Mouse (Mus musculus): ENCODE results near the gene Trim15. TPM values are rescaled to one million over a fixed set of nuclear protein-coding genes. Genes with fewer than 3 reads are reported as not detected.
A peak's percentile ranks its signal among the peaks of the same experiment; 100 is the strongest.

Trim15 gene
- total RNA-seq, 2 experiments from 2014 or later = not detected

- intact Hi-C loops (cut with DNase I) = no loop called here
- DNase-seq = peak; percentile 24 to 52
Observed at GRCm38 (mm10) chr17:36869955-36870810, 3.2 kb upstream of the Trim15 start.

DNA sequence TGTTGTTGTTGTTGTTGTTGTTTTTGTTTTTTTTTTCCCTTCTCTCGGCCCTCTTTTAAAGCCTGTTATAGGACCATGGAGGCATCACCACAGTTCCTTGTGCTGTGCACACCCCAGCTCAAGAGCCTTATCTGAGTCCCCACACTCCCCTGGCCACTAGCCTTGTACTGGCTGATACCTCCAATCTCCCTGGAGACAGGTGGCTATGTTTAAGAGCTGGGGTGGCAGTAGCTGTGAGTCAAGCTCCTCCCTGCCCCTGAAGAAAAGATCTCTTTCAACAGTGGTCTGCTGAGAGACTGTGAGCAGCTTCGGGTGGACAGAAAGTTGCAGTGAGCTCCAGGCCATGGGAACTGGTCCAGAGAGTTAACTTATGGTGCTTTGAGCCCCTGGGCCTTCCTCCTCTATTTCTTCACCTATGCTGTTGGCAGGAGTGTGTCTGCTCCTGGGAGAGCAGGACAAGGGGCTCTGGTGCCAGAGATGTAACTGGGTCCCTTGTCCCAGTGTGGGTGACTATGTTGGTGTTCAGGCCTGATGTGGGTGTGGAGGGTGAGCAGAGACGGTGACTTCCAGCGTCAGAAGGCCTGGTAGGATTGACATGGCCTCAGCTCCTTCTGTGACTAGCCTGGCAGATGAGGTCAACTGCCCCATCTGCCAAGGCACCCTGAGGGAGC lies 2.4 kb upstream of the Trim15 start, which contains the start of gene Trim10:
TSS of gene Trim10 (plus strand) at position 291 of the 671 bp plus-strand sequence.
- no peak for DNase-seq
- intact Hi-C loops (cut with DNase I) = no loop called here

GRCm38 (mm10) chr17:36868836-36869235 lies 1.8 kb upstream of the Trim15 start:
- DNase-seq = no peak
- intact Hi-C loops (cut with DNase I) = no loop called here

GRCm38 (mm10) chr17:36861680-36862079 lies 5.3 kb downstream of the Trim15 start:
- intact Hi-C loops (cut with DNase I) = no loop called here
- no peak for DNase-seq

DNA sequence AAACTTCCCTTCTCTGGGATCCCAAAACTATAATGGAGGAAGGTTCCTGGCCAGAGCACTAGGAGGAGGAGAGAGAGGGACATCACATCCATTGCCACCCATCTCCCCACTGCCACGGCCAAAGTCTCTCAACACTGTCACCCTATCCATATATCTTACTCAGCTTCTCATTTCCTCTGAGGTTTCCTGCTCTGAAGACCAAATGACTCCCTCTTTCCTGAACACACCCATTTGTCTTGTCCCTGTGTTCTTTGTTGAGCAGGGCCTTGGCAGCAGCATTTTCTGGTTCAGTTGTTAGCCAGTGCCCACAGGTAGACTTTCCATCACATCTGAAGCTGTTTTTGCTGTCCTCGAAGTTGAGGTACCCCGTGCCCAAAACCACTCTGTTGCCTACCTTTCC lies 8.8 kb downstream of the Trim15 start:
- no peak for DNase-seq

GRCm38 (mm10) chr17:36856236-36856635 lies 10.8 kb downstream of the Trim15 start:
- DNase-seq = no peak
- intact Hi-C loops (cut with DNase I) = no loop called here

More for the DNA sequence above, 8.8 kb downstream of the Trim15 start:
- intact Hi-C loops (cut with DNase I) = no loop called here

DNA sequence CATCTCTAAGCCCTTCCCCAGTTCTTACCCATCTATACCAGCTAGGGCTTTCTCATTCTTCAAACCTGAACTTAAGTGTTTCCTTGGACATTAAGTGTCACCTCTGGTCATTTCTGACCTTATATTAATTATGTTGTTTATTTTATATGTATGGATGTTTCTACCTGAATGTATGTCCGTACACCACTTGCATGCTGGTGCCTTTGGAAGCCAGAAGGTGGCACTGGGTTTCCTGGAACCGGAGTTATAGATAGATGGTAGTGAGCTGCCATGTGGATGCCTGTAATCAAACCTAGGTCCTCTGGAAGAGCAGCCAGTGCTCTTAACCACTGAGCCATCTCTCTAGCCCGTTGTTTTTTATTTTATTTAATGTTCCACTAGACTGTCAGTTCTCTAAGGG lies 11.5 kb downstream of the Trim15 start:
- intact Hi-C loops (cut with DNase I) = no loop called here
- DNase-seq = no peak

- DNase-seq = no peak
Observed at GRCm38 (mm10) chr17:36851627-36852026, 15.4 kb downstream of the Trim15 start.

GRCm38 (mm10) chr17:36851200-36851599 lies 15.8 kb downstream of the Trim15 start:
- intact Hi-C loops (cut with DNase I) = no loop called here

More at GRCm38 (mm10) chr17:36851627-36852026, 15.4 kb downstream of the Trim15 start:
- intact Hi-C loops (cut with DNase I) = no loop called here

DNA sequence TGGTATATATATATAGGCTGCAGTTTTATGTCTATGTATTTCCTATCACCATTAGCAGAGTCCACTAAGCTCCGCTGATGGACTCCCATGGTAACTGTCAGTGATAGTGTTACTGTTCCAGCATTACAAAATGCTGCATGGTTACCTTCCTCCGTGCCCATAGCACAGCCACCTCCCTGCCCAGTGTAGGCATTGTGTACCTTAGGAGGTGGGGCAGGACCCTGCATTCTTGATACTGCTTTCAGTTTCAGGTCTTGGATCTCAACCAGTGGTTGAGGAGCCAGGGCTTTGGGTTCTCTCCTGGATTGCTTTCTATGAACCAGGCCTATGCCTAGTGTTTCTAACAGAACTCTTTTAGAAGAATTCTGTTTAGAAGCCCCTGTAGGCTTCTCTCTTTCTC lies 17.0 kb downstream of the Trim15 start:
- no peak for DNase-seq
- intact Hi-C loops (cut with DNase I) = no loop called here

More at GRCm38 (mm10) chr17:36851200-36851599, 15.8 kb downstream of the Trim15 start:
- no peak for DNase-seq

DNA sequence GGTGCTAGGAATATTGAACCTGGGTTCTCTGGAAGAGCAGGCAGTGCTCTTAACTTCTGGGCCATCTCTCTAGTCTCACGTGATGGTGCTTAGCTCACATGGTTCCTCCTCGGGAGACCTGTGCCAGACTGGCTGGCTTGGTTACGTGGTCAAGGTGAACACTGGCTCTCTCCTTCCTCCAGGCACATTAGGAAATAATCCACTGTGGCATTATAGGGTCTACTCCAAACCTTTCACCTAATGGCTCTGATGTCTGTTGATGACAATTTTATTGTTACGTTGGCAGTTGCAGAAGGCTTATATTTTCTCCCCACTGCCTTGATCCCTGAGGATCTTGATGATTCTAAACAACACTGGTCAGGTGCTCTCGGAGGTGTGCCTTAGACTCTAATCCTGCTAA lies 18.1 kb downstream of the Trim15 start:
- intact Hi-C loops (cut with DNase I) = no loop called here

GRCm38 (mm10) chr17:36844725-36845124 lies 22.3 kb downstream of the Trim15 start:
- intact Hi-C loops (cut with DNase I) = no loop called here
- no peak for DNase-seq

More for the DNA sequence above, 18.1 kb downstream of the Trim15 start:
- no peak for DNase-seq

DNA sequence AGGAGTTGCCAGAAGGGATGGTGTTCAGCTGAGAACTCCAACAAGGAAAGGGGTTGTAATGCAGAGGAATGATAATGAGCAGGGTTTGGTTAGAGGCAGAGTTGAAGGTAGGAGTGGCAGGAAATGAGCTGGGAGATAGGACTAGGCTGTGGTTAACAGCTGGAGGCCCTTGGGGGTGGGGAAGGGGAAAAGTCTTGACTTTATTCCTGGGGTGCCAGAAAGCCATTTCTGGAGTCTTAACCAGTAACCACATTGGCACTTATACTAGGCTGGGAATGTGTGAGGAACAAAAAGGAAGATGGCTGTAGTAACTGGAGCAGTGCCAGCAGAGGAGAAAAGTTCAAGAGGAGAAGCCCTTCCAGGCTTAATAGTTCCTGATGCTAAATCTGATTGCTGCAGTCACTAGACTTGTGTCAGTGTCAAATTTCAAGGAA lies 22.7 kb downstream of the Trim15 start:
- intact Hi-C loops (cut with DNase I) = no loop called here
- DNase-seq = peak in 1 of 2 experiments; percentile 17

DNA sequence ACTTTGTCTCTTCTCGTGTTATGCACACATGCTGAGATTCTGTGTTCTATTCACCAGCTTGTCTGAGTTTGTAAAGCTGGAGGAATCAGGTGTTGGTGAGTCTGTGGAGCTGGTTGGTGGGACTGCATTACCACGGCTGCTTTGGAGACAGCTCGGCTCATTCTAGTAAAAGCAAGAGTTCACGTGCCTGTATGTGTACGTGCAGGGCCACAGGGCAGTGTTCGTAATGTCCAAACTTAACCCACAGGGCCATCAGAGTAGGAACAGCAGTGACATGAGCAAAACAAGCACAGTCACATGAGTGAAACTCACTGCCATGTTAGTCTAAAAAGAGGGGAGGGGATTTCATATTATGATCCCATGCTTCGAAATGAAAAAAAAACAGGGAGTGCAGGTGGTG lies 23.3 kb downstream of the Trim15 start:
- no peak for DNase-seq
- intact Hi-C loops (cut with DNase I) = no loop called here

DNA sequence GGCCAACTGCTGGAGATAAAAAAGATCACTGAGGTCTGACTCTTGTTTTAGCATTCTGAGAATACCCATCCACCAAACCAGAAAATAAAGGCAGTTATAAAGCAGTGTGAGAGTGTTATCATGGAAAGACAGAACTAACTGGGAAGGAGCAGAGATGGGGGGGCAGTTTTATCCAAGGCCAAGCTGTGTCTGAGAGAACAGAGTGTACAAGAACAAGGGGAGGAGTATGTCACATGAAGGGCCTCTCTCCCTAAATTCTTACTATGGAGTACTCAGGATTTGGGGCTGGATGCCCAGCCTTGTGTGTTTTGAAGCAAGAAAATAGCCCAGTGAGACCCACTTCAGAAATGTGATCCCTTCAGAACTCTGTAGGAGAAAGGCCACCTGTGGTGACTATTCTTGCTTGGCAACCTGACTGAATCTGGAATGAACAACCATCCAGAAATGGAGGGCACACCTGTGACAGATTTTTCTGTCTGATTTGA lies 26.0 kb downstream of the Trim15 start:
- intact Hi-C loops (cut with DNase I) = no loop called here
- no peak for DNase-seq

GRCm38 (mm10) chr17:36839931-36840330 lies 27.1 kb downstream of the Trim15 start:
- intact Hi-C loops (cut with DNase I) = loop anchor here (5.0 kb wide), 2 partner anchors 117 to 207 kb away; partner anchors contain the start of genes Gabbr1, Znrd1 and Znrd1as
- DNase-seq = no peak

- no peak for DNase-seq
- intact Hi-C loops (cut with DNase I) = loop anchor here (5.0 kb wide), 2 partner anchors 118 to 208 kb away; partner anchors contain the start of genes Gabbr1, Znrd1 and Znrd1as
Observed at GRCm38 (mm10) chr17:36839001-36839400, 28.0 kb downstream of the Trim15 start.

DNA sequence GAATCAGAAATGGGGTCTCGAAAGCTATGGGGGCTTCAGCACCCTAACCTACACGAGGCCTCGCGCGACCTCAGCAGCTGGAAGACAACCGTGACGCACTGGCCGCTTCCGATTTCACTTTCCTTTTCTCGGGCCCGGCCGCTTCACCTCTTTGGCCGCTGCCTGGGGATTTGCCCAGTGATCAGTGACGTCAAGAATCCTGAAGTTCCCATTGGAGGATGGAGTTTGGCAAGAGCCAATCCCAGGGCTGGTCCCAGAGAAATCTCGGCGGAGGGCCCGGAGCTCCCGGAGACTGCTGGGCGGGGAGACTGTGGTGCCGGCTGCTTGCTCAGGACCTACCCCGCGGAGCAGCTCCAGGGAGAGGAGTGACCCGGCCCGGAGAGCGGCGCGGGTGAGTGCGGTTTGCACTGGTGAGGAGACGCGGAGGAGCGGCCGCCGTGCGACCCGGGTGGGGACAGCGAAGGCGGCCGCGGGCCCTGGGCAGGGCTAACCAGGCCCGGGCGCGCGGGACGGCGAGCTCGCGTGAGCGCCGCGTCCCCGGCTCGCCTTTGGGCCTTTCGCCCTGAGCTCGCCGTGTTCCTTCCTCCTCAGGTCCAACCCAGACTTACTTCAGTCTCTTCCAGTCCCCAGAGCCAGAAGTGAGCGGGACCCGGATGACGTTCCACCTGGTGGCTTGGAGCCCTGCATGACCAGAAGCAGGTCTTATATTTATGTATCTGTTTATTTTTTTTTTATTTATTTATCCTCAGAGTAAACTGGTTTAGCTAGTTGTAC lies 29.9 kb downstream of the Trim15 start, which contains the start of gene Trim26:
TSS of gene Trim26 (plus strand) at position 261 of the 774 bp plus-strand sequence.
- intact Hi-C loops (cut with DNase I) = loop anchor here (5.0 kb wide), 2 partner anchors 120 to 210 kb away; partner anchors contain the start of genes Gabbr1, Znrd1 and Znrd1as

DNA sequence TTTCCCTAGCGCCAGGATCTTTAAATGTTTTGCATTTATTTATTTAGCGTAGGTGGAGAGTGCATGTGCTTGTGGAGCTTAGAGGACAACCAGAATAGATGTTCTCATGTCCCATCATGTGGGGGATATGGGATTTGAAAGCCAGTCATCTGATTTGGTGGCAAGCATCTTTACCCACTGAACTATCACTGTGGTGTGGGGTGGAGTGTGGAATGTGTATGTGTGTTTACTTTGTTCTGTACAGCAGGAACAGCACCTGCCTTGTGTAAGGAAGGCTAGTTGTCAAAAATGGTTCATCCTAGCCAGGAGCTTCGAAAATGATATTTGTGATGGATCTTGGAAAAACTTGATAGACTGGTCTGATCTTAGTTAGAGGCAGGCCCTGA lies 30.6 kb downstream of the Trim15 start:
- DNase-seq = peak in 1 of 2 experiments; percentile 21
- intact Hi-C loops (cut with DNase I) = loop anchor here (5.0 kb wide), 2 partner anchors 121 to 211 kb away; partner anchors contain the start of genes Gabbr1, Znrd1 and Znrd1as

More for the DNA sequence above, 29.9 kb downstream of the Trim15 start, which contains the start of gene Trim26:
- DNase-seq = peak; percentile 100

All from heart, postnatal 10 days (tissue).